Mouse (Mus musculus): ENCODE results near the gene Cdkn3. TPM values are rescaled to one million over a fixed set of nuclear protein-coding genes. Genes with fewer than 3 reads are reported as not detected.

Gene Cdkn3
- polyA plus RNA-seq, 1 experiment = 12.5 TPM

DNA sequence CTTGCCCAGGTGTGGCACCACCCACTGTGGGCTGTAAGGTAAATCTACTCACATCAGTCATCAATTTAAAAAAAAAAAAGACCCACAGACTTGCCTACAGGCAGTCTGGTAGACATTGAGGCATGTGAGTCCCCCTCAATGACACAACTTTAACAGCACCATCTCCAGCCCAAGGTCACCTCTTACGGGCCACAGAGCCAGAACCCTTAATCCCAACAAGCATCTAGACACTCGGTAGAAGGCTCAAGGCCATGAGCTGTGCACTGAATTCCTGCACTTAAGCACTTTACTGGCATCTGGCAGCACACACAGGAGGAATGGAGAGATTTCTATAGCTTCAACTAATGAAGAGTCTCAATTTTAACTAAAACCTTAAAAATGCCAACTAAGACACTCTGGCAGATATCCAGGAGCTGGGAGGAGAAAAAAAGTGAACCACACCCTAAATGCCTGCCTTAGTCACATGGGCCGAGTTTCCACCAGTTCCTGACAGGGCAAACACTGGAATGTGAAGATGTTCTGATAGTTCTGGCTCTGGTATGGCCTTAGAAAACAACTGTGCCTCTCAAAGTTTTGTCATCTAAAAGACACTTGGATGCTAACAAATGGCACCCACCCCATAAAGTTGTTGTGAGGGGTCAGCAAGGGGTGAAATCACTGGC is 40.5 kb downstream of the Cdkn3 start:
- peak overlapping the region; percentile 32 for H3K4me2 ChIP-seq (ENCODE audit: low read depth)
- H3K27me3 ChIP-seq (ENCODE audit: control insufficient read depth, insufficient read depth, insufficient read length) = no peaks in the 10 kb centered on the region
- no peak overlapping the region for H3K4me3 ChIP-seq
- H3K36me3 ChIP-seq (ENCODE audit: control insufficient read depth, insufficient read depth) = peaks cover 10% of the 10 kb centered on the region
- no peak overlapping the region for H3ac ChIP-seq (ENCODE audit: control insufficient read depth, insufficient read length)
- no peaks in the 10 kb centered on the region for H3K79me2 ChIP-seq (ENCODE audit: control insufficient read depth, insufficient read depth)
- no peak for TF ChIP-seq POLR2AphosphoS2 (IDR thresholded peaks at IDR 0.05; ENCODE audit: insufficient read length, low read depth)
- no peak for TF ChIP-seq MYOD1 (IDR thresholded peaks at IDR 0.05; ENCODE audit: control insufficient read depth in 1 of 3, insufficient read length in 2 of 3, low read depth in 2 of 3)
- no peak for TF ChIP-seq TCF3 (IDR thresholded peaks at IDR 0.05; ENCODE audit: insufficient read length, low read depth)
- no peak for TF ChIP-seq E2F4 (IDR thresholded peaks at IDR 0.05; ENCODE audit: insufficient read depth)
- TF ChIP-seq POLR2A (IDR thresholded peaks at IDR 0.05; ENCODE audit: insufficient read length, low read depth) = no peak
- no peak for TF ChIP-seq MYOG (IDR thresholded peaks at IDR 0.05; ENCODE audit: control insufficient read depth in 1 of 3, insufficient read depth in 1 of 3, insufficient read length in 2 of 3, low read depth in 2 of 3)
- no peak for TF ChIP-seq TCF12 (IDR thresholded peaks at IDR 0.05; ENCODE audit: insufficient read depth, poor library complexity, severe bottlenecking)
- no peak for TF ChIP-seq SRF (IDR thresholded peaks at IDR 0.05; ENCODE audit: control insufficient read depth, insufficient read length, low read depth)
- no peak for TF ChIP-seq USF1 (IDR thresholded peaks at IDR 0.05; ENCODE audit: low read depth)
- TF ChIP-seq MAX (IDR thresholded peaks at IDR 0.05; ENCODE audit: low read depth) = no peak
- TF ChIP-seq CEBPB (IDR thresholded peaks at IDR 0.05; ENCODE audit: insufficient read depth, poor library complexity, severe bottlenecking) = no peak

DNA sequence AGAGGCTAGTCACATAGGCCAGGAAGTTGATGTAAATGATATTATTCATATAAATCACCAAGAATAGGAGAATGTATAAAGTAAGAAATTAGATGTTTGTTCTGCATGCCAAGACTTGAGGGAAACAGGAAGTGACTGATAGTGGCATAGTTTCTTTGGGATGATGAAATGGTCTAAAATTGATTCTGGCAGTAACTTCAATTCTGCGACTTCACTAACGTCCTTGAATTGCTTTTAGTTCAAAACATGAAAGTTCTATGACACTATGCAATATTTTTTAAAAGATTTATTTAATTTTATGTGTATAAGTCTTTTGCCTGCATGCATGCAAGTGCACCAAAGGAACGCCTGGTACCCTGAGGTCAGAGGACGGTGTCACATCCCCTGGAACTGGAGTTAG is 42.9 kb downstream of the Cdkn3 start:
- Histone ChIP-seq H3K4me2 (ENCODE audit: low read depth) (no peak overlapping the region), H3K36me3 (ENCODE audit: control insufficient read depth, insufficient read depth) (peaks cover 18% of the 10 kb centered on the region), H3ac (ENCODE audit: control insufficient read depth, insufficient read length) (no peak overlapping the region), H3K79me2 (ENCODE audit: control insufficient read depth, insufficient read depth) (no peaks in the 10 kb centered on the region), H3K4me3 (no peak overlapping the region), H3K27me3 (ENCODE audit: control insufficient read depth, insufficient read depth, insufficient read length) (no peaks in the 10 kb centered on the region)
- TF ChIP-seq MYOD1 (IDR thresholded peaks at IDR 0.05; ENCODE audit: control insufficient read depth in 1 of 3, insufficient read length in 2 of 3, low read depth in 2 of 3) = no peak
- no peak for TF ChIP-seq CEBPB (IDR thresholded peaks at IDR 0.05; ENCODE audit: insufficient read depth, poor library complexity, severe bottlenecking)
- no peak for TF ChIP-seq E2F4 (IDR thresholded peaks at IDR 0.05; ENCODE audit: insufficient read depth)
- no peak for TF ChIP-seq MAX (IDR thresholded peaks at IDR 0.05; ENCODE audit: low read depth)
- TF ChIP-seq POLR2AphosphoS2 (IDR thresholded peaks at IDR 0.05; ENCODE audit: insufficient read length, low read depth) = no peak
- TF ChIP-seq REST (IDR thresholded peaks at IDR 0.05; ENCODE audit: insufficient read depth, insufficient read length) = no peak
- no peak for TF ChIP-seq SRF (IDR thresholded peaks at IDR 0.05; ENCODE audit: control insufficient read depth, insufficient read length, low read depth)
- no peak for TF ChIP-seq MYOG (IDR thresholded peaks at IDR 0.05; ENCODE audit: control insufficient read depth in 1 of 3, insufficient read depth in 1 of 3, insufficient read length in 2 of 3, low read depth in 2 of 3)
- no peak for TF ChIP-seq USF1 (IDR thresholded peaks at IDR 0.05; ENCODE audit: low read depth)
- no peak for TF ChIP-seq TCF12 (IDR thresholded peaks at IDR 0.05; ENCODE audit: insufficient read depth, poor library complexity, severe bottlenecking)
- no peak for TF ChIP-seq TCF3 (IDR thresholded peaks at IDR 0.05; ENCODE audit: insufficient read length, low read depth)
- no peak for TF ChIP-seq POLR2A (IDR thresholded peaks at IDR 0.05; ENCODE audit: insufficient read length, low read depth)

DNA sequence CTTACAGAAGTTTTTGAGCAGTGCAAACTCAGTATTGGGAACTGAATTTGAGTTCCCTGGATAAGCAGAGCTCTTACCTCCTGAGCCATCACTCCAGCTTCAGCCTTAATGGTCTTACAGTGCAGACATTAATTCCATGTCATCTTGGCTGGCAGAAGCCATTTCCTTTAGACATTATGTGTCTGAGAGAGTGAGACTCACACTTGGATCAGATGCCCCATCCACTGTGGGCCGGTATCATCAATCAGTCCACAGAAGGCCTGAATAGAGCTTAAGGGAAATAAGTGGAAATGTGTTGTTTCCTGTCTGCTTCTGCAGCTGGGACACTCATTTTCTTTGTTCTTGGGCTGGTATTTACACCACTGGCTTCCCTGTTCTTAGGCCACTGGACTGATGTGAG is 43.5 kb downstream of the Cdkn3 start:
- H3K27me3 ChIP-seq (ENCODE audit: control insufficient read depth, insufficient read depth, insufficient read length) = no peaks in the 10 kb centered on the region

DNA sequence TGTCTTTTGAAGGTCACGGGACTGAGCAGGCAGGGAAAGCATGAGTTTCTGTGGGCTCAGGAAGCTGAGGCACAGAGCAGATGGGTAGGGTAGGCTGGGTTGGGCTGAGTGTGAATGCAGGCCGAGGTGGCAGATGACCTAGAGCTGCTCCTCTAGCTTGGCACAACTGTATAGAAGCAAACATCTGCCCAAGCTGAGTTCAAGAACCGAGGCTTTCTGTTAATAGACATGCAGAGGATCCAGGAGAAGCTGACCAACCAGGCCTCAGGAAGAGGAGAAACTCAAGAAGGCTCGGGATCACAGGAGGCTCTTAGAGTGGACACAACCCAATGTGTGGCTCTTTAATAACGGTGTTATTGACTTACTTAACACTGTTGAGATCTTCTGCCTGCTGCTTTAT is 45.8 kb downstream of the Cdkn3 start:
- no peak overlapping the region for H3K4me3 ChIP-seq
- H3ac ChIP-seq (ENCODE audit: control insufficient read depth, insufficient read length) = no peak overlapping the region
- no peaks in the 10 kb centered on the region for H3K79me2 ChIP-seq (ENCODE audit: control insufficient read depth, insufficient read depth)
- TF ChIP-seq POLR2AphosphoS2 (IDR thresholded peaks at IDR 0.05; ENCODE audit: insufficient read length, low read depth) (no peak), TCF12 (IDR thresholded peaks at IDR 0.05; ENCODE audit: insufficient read depth, poor library complexity, severe bottlenecking) (no peak), CEBPB (IDR thresholded peaks at IDR 0.05; ENCODE audit: insufficient read depth, poor library complexity, severe bottlenecking) (no peak), SRF (IDR thresholded peaks at IDR 0.05; ENCODE audit: control insufficient read depth, insufficient read length, low read depth) (no peak), E2F4 (IDR thresholded peaks at IDR 0.05; ENCODE audit: insufficient read depth) (no peak), REST (IDR thresholded peaks at IDR 0.05; ENCODE audit: insufficient read depth, insufficient read length) (no peak), TCF3 (IDR thresholded peaks at IDR 0.05; ENCODE audit: insufficient read length, low read depth) (no peak)
- H3K4me2 ChIP-seq (ENCODE audit: low read depth) = no peak overlapping the region
- peaks cover 33% of the 10 kb centered on the region for H3K36me3 ChIP-seq (ENCODE audit: control insufficient read depth, insufficient read depth)
- no peaks in the 10 kb centered on the region for H3K27me3 ChIP-seq (ENCODE audit: control insufficient read depth, insufficient read depth, insufficient read length)

More for the DNA sequence above, 43.5 kb downstream of the Cdkn3 start:
- Histone ChIP-seq H3K36me3 (ENCODE audit: control insufficient read depth, insufficient read depth) (peaks cover 23% of the 10 kb centered on the region), H3K4me2 (ENCODE audit: low read depth) (no peak overlapping the region), H3K79me2 (ENCODE audit: control insufficient read depth, insufficient read depth) (no peaks in the 10 kb centered on the region), H3ac (ENCODE audit: control insufficient read depth, insufficient read length) (no peak overlapping the region), H3K4me3 (no peak overlapping the region)
- TF ChIP-seq POLR2A (IDR thresholded peaks at IDR 0.05; ENCODE audit: insufficient read length, low read depth) (no peak), REST (IDR thresholded peaks at IDR 0.05; ENCODE audit: insufficient read depth, insufficient read length) (no peak), TCF12 (IDR thresholded peaks at IDR 0.05; ENCODE audit: insufficient read depth, poor library complexity, severe bottlenecking) (no peak), E2F4 (IDR thresholded peaks at IDR 0.05; ENCODE audit: insufficient read depth) (no peak), MYOG (IDR thresholded peaks at IDR 0.05; ENCODE audit: control insufficient read depth in 1 of 3, insufficient read depth in 1 of 3, insufficient read length in 2 of 3, low read depth in 2 of 3) (no peak), MAX (IDR thresholded peaks at IDR 0.05; ENCODE audit: low read depth) (no peak), TCF3 (IDR thresholded peaks at IDR 0.05; ENCODE audit: insufficient read length, low read depth) (no peak), CEBPB (IDR thresholded peaks at IDR 0.05; ENCODE audit: insufficient read depth, poor library complexity, severe bottlenecking) (no peak), USF1 (IDR thresholded peaks at IDR 0.05; ENCODE audit: low read depth) (no peak), POLR2AphosphoS2 (IDR thresholded peaks at IDR 0.05; ENCODE audit: insufficient read length, low read depth) (no peak)

Measured in myocyte (in vitro differentiated cells).